Mouse (Mus musculus) small intestine, adult 2 months (tissue): ENCODE data around the gene Acly. TPM values are rescaled to one million over a fixed set of nuclear protein-coding genes. Genes with fewer than 3 reads are reported as not detected.
A peak's percentile ranks its signal among the peaks of the same experiment; 100 is the strongest.

Source experiments
- H3K27ac ChIP-seq: fragments of 200-500 bp; 2 replicates; pipeline ENCODE4 v1.5.1; 2012; ENCODE audit warnings: low read depth, low read length, control low read depth, inconsistent platforms; ENCODE audit not compliant: insufficient read depth
- H3K27me3 ChIP-seq: fragments of 200-500 bp; 2 replicates; pipeline ENCODE4 v1.6.1; 2012; ENCODE audit warnings: mild to moderate bottlenecking, moderate library complexity, low read length, inconsistent platforms; ENCODE audit not compliant: control insufficient read depth, insufficient read depth
- H3K36me3 ChIP-seq: fragments of 200-500 bp; 2 replicates; pipeline ENCODE4 v1.6.1; 2012; ENCODE audit warnings: mild to moderate bottlenecking, low read length, control low read depth, inconsistent platforms; ENCODE audit not compliant: control insufficient read depth, insufficient read depth
- H3K4me1 ChIP-seq: fragments of 200-500 bp; 2 replicates; pipeline ENCODE4 v1.6.1; 2012; ENCODE audit warnings: low read length, inconsistent platforms, mixed read lengths; ENCODE audit not compliant: control insufficient read depth, insufficient read depth, insufficient read length
- H3K4me3 ChIP-seq: fragments of 200-500 bp; 2 replicates; pipeline ENCODE4 v1.5.1; 2012; ENCODE audit warnings: low read depth, mild to moderate bottlenecking, control low read depth, inconsistent platforms, low read length, moderate library complexity
- CTCF ChIP-seq: fragments of 200-500 bp; IDR thresholded peaks from 2 replicates; pipeline ENCODE4 v1.5.1; 2012; ENCODE audit warnings: low read depth, mild to moderate bottlenecking, control low read depth, inconsistent platforms, low read length, moderate library complexity, mixed read lengths; ENCODE audit not compliant: insufficient replicate concordance, insufficient read length; ENCODE audit errors: extremely low read depth
- POLR2A ChIP-seq: fragments of 200-500 bp; IDR thresholded peaks from 2 replicates; pipeline ENCODE4 v1.6.1; 2012; ENCODE audit warnings: low read depth, mild to moderate bottlenecking, control low read depth, inconsistent platforms, low read length, moderate library complexity
- WGBS: fragments of 180-500 bp; shearing (Covaris S2); methylation state at CpG from one replicate; pipeline ENCODE4 v1.1.7; 2018; 5-methylcytosine and 5-hydroxymethylcytosine counted together
- polyA plus RNA-seq: library from polyadenylated mRNA; depleted of rRNA; stranded (reverse); fragments of >200 nt; gene quantifications from 2 replicates; pipeline ENCODE4 v1.2.3, GENCODE M21; 2012

Acly gene
- polyA plus RNA-seq, 1 experiment: 21.7 TPM

- H3K36me3 ChIP-seq: no peaks in the 10 kb centered on the region
- WGBS: 67% methylated on average over 7 of the region's 7 CpGs
- no peak for TF ChIP-seq POLR2A
- no peak overlapping the region for H3K27ac ChIP-seq
- no peaks in the 10 kb centered on the region for H3K4me1 ChIP-seq
- no peak overlapping the region for H3K4me3 ChIP-seq
- H3K27me3 ChIP-seq: no peaks in the 10 kb centered on the region
Observed at GRCm38 (mm10) chr11:100559476-100559875, 31.7 kb upstream of the Acly start.

- TF ChIP-seq CTCF: no peak
- TF ChIP-seq POLR2A: no peak
- Histone ChIP-seq H3K36me3 (no peaks in the 10 kb centered on the region), H3K27ac (no peak overlapping the region), H3K27me3 (no peaks in the 10 kb centered on the region), H3K4me1 (no peaks in the 10 kb centered on the region), H3K4me3 (no peak overlapping the region)
- WGBS: 77% methylated on average over 3 of the region's 3 CpGs
Observed at GRCm38 (mm10) chr11:100557563-100557962, 29.8 kb upstream of the Acly start.

GRCm38 (mm10) chr11:100555583-100555982 lies 27.8 kb upstream of the Acly start:
- Histone ChIP-seq H3K4me3 (peak overlapping the region; percentile 21; the same call in 1 of the 2 replicates), H3K27ac (no peak overlapping the region), H3K27me3 (no peaks in the 10 kb centered on the region), H3K36me3 (no peaks in the 10 kb centered on the region), H3K4me1 (no peaks in the 10 kb centered on the region)
- 25% methylated on average over 11 of the region's 11 CpGs for WGBS
- TF ChIP-seq POLR2A (no peak), CTCF (no peak; the same call in 1 of the 2 replicates)

GRCm38 (mm10) chr11:100552842-100553241 lies 25.0 kb upstream of the Acly start:
- no peak for TF ChIP-seq POLR2A
- TF ChIP-seq CTCF: no peak
- 72% methylated on average over 4 of the region's 4 CpGs for WGBS
- H3K27me3 ChIP-seq: no peaks in the 10 kb centered on the region
- no peak overlapping the region for H3K4me3 ChIP-seq
- no peak overlapping the region for H3K27ac ChIP-seq
- no peaks in the 10 kb centered on the region for H3K4me1 ChIP-seq
- no peaks in the 10 kb centered on the region for H3K36me3 ChIP-seq

GRCm38 (mm10) chr11:100550101-100550500 lies 22.3 kb upstream of the Acly start:
- peaks cover 3% of the 10 kb centered on the region; the same call in 1 of the 2 replicates for H3K4me1 ChIP-seq
- H3K4me3 ChIP-seq: no peak overlapping the region
- WGBS: 73% methylated on average over 6 of the region's 6 CpGs
- no peaks in the 10 kb centered on the region for H3K36me3 ChIP-seq
- no peaks in the 10 kb centered on the region for H3K27me3 ChIP-seq
- TF ChIP-seq POLR2A (no peak), CTCF (no peak)
- no peak overlapping the region for H3K27ac ChIP-seq

GRCm38 (mm10) chr11:100549466-100549865 lies 21.7 kb upstream of the Acly start:
- Histone ChIP-seq H3K4me1 (peaks cover 4% of the 10 kb centered on the region; the same call in 1 of the 2 replicates), H3K27ac (no peak overlapping the region), H3K4me3 (no peak overlapping the region), H3K27me3 (no peaks in the 10 kb centered on the region), H3K36me3 (no peaks in the 10 kb centered on the region)
- TF ChIP-seq POLR2A (no peak), CTCF (no peak)
- WGBS: 80% methylated on average over 8 of the region's 8 CpGs

GRCm38 (mm10) chr11:100548141-100548540 lies 20.3 kb upstream of the Acly start:
- peaks cover 4% of the 10 kb centered on the region; the same call in 1 of the 2 replicates for H3K4me1 ChIP-seq
- H3K27me3 ChIP-seq: no peaks in the 10 kb centered on the region
- TF ChIP-seq POLR2A (no peak), CTCF (no peak)
- WGBS: 71% methylated on average over 6 of the region's 6 CpGs
- H3K4me3 ChIP-seq: no peak overlapping the region
- no peaks in the 10 kb centered on the region for H3K36me3 ChIP-seq
- H3K27ac ChIP-seq: no peak overlapping the region

GRCm38 (mm10) chr11:100546955-100547354 lies 19.2 kb upstream of the Acly start:
- no peaks in the 10 kb centered on the region for H3K36me3 ChIP-seq
- no peak overlapping the region for H3K27ac ChIP-seq
- H3K4me1 ChIP-seq: peaks cover 4% of the 10 kb centered on the region; the same call in 1 of the 2 replicates
- H3K4me3 ChIP-seq: no peak overlapping the region
- WGBS: 72% methylated on average over 6 of the region's 6 CpGs
- TF ChIP-seq CTCF (no peak), POLR2A (no peak)
- H3K27me3 ChIP-seq: no peaks in the 10 kb centered on the region
